Mouse (Mus musculus) layer of hippocampus, adult 9-11 months (tissue): ENCODE measurements at regions not wholly inside any gene's neighbourhood (a gene's known extent, or its start where the extent isn't known, plus 50 kb on each side); places are given as distances from the start of the nearest gene placed in this dataset.
A peak's percentile ranks its signal among the peaks of the same experiment; 100 is the strongest.

Experiments
- DNase-seq: peaks from one replicate; pipeline ENCODE4 v3.0.0; 2022

- DNase-seq = peak; percentile 6
Observed at GRCm38 (mm10) chr13:114523116-114523515, 64.4 kb upstream of the Fst start.

DNA sequence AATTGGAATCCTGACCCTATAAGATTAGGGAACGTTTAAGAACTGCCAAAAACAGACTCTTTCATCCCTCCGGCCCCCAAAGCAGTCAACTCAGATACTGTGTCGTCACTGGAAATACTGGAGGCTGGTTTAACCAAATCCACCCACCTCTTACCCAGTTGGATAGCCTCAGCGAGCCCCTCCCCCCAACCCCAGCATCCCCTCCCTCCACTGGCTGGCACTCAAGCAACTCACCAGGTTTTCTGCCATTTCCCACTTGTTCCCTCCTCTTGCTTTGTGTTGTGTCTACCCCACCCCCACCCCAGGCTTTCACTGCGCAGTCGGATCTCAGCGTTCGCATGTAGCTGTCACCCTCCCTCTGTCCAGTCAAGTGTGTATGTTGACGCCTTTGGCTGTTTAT, 68.1 kb upstream of the Fst start:
- DNase-seq = no peak

DNA sequence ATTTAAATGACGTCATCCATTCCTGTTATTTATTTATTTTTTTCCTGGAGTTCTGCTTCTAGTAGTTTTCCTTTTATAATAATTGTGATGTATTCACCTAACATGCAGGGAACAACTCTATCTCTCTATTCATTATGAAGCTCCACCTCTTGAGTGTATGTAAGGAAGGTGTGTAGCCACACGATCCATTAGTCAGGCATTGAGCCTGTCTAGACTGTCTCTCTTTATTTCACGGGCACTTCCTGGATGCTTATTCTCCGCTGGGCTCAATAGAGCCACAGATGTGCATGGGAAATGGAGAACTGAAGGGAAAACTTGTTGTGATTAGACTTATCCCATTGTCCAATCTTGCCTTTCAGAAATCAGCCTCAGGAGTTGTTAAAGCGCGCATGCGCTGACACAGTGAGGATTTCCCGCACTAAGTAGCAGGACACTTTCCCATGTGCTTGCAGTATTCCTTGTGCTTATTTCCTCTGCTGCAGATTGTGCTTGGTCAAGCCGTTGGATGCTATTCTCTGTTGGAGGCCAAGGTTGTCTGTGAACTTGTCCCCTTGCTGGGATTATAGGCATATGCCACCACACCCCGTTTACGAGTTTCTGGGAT, 71.5 kb upstream of the Fst start:
- no peak for DNase-seq

DNA sequence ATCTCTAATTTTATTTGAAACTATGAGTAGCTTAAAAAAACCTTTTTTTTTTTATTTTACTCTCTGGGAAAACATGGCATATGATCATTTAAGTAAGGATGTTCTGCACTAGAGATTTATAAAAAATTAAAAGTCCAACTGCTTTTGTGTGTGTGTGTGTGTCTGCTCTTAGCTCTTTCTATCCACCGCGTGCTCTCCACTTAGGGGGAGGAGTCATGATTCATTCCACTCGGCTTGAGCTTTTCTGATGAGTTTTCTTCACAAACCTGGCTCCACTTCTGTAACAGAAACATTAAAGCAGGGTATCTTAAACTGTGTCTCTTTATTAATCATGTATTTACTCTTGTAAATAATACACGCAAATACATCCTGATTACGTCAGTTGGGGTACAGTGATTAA, 73.0 kb upstream of the Fst start:
- DNase-seq = no peak

GRCm38 (mm10) chr13:114532393-114533097, 73.8 kb upstream of the Fst start:
- DNase-seq = no peak

DNA sequence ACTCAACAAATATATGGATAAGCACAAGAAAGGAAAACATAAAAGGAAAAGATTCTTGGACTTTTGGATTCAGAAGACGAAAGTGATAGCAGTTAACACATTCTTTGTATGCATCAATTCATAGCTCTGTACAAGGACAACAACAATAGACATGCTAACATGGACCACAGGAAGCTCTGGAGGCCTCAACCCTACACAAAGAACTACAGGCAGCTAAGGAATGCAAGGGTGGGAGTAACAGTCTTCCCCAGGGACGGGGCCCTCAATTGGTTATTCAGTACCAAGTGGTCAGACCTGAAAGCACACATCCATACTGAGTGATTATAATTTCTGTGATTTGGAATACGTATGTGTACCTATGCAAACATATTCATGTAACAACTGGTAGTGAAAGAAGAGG, 75.8 kb upstream of the Fst start:
- no peak for DNase-seq

GRCm38 (mm10) chr13:114535721-114536120, 77.0 kb upstream of the Fst start:
- no peak for DNase-seq

- DNase-seq = no peak
Observed at GRCm38 (mm10) chr13:114571731-114572130, 113.0 kb upstream of the Fst start.

DNA sequence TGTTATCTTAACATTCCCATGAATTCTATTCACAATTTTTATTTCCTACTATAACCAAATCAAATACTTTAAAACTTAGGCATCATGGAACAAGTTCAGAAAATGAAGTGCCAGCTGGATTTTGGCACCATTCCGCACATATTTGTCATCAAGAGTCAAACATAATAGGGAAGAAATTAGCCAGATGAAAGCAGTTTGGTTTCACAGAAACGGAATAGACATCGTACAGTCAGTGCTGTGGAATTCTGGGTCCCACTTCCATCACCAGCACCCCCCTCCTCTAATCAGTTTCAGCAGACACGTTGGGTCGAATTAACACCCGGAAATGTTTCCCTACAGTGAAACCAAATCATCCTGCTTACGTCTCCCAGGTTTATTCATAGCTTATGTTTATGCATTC, 125.8 kb upstream of the Fst start:
- peak; percentile 6 for DNase-seq

GRCm38 (mm10) chr13:114587621-114588020, 128.9 kb upstream of the Fst start:
- DNase-seq = no peak

DNA sequence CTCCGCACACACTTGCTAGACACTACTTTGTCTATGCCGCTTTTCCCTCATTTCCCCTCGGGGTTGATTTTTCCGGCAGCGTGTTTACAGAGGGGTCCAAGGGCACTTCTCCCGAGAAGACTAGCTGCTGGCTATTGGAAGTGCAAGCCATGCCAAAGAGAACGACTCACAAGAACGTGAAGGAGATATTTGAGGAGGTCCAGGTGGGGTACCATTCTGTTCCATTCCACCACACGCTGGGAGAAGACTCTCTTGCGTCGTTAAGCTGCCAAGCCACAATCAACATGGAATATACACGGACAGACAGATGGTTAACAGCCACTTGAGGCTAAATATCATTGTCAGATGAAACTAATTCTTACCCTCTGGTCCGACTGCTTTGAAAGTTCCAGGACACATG, 144.6 kb upstream of the Fst start:
- DNase-seq = no peak

- DNase-seq = no peak
Observed at GRCm38 (mm10) chr13:114604037-114604694, 145.4 kb upstream of the Fst start.

DNA sequence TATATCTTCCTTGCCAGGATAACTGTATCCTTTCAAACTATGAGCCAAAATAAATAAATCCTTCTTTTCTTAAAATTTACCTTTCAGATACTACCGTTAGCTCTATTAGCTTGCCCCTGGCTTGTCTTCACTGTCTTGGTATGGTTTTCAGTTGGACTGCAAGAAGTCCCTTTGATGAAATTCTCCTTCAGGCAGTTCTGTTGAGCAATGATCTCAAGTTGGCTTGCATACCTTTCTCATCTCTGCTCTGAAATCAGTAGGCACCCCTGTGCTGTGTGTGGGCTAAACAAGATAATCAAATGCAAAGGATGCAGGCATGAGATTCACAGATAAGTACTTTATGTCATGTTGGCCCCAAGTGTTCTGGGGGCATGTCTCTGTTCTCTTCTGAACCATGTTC, 155.2 kb upstream of the Fst start:
- DNase-seq = no peak

DNA sequence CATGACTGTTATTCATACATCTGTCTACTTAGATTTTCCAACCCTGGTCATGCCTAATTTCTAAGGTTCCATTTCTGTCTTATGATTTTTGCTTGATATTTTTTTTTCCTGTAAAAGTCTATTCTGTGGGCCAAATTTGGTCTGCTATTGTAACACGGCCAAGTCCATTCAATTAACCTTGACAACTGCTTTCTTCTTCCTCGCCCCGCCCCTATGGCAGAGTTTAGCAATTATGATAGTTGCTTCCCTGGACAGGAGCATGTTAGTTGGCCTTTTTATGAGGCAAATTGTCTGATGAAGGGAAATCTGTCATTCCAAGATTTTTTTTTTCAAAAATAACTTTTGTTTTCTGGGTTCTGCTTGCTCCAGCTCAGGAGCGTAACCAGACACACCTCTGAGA, 160.7 kb upstream of the Fst start:
- no peak for DNase-seq

GRCm38 (mm10) chr13:114636731-114637130, 178.0 kb upstream of the Fst start:
- no peak for DNase-seq

- no peak for DNase-seq
Observed at GRCm38 (mm10) chr13:114639531-114639930, 178.5 kb upstream of the Mocs2 start.

- no peak for DNase-seq
Observed at GRCm38 (mm10) chr13:114641688-114642390, 176.2 kb upstream of the Mocs2 start.

GRCm38 (mm10) chr13:114642901-114643491, 175.0 kb upstream of the Mocs2 start:
- DNase-seq = no peak

- DNase-seq = no peak
Observed at GRCm38 (mm10) chr13:114643521-114643920, 174.5 kb upstream of the Mocs2 start.

GRCm38 (mm10) chr13:114654267-114654666, 163.8 kb upstream of the Mocs2 start:
- no peak for DNase-seq

DNA sequence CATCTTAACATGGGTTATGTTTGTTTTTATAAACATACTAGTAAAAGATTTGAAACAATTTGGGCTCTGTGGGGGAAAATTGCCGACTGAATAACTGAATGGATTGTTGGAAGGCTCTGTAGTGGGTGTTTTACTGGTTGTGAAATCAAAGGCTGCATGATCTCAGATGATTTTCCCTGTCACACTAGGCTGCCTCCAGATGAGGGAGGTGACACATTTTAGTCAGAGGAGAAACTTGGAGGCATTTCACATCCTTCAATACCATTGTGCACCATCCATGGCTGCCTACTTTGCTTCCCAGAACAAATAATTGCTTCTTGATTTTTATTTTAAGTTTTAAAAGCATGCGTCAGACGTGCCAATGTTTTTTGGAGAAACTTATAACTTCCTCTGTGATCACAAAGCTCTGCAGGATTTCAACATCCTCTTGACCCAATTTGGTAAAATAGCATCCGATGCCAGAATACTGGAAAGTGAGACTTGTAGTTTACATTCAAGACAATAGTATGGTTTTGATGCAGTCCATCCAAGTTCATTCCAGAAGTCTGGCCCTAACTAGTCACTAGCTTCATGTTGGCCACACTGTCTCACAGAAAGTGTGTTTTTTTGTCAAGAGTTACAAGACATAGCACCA, 163.0 kb upstream of the Mocs2 start:
- DNase-seq = no peak

DNA sequence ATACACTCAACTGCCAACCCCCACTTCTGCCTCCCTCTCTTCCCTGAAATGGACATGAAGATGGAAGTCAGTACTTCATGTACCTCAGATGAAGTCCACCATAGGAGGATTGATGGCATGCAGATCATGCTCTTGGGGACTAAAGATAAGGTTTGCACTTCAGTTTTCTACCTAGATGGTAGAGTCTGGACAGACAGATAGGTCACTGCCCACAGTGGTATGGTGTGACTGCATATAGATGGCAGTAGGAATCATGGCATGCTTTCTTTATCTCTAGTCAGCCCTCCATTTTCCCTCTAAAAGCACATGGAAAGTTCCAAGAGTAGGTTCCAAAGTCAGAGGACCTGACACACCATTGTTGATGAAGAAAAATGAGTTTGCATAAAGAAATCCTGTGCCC, 145.6 kb upstream of the Mocs2 start:
- DNase-seq = no peak
